Mouse (Mus musculus) erythroblast, adult 5-6 weeks (primary cell): ENCODE data around the gene Sult6b2. TPM values are rescaled to one million over a fixed set of nuclear protein-coding genes. Genes with fewer than 3 reads are reported as not detected.
A peak's percentile ranks its signal among the peaks of the same experiment; 100 is the strongest.

ENCODE experiments used
- ATAC-seq: replicated peaks from 2 replicates; pipeline ENCODE4 v1.8.0; 2016; ENCODE audit warnings: moderate number of reproducible peaks, mild to moderate bottlenecking, moderate TSS enrichment, inconsistent platforms; ENCODE audit not compliant: poor library complexity, low FRiP score, severe bottlenecking
- total RNA-seq, 2 experiments: library from RNA; stranded (forward) in 1 of 2; stranded (reverse) in 1 of 2; fragments of 150-400 nt in 1 of 2; fragments of 200-764, 138-1000 nt in 1 of 2; gene quantifications; 2 replicates each; pipeline versions ENCODE4 v1.2.3 to v1.2.4; 2015 to 2017; ENCODE audit warnings: low replicate concordance in 2 of 2

Sult6b2 gene
- total RNA-seq, 2 experiments from 2014 or later, result not detected

GRCm38 (mm10) chr6:142781286-142781685, 23.0 kb downstream of the Sult6b2 start:
- no peak for ATAC-seq

GRCm38 (mm10) chr6:142780574-142781033, 23.7 kb downstream of the Sult6b2 start:
- no peak for ATAC-seq

- no peak for ATAC-seq
Observed at GRCm38 (mm10) chr6:142779812-142780573, 24.3 kb downstream of the Sult6b2 start.

GRCm38 (mm10) chr6:142779045-142779811, 25.1 kb downstream of the Sult6b2 start:
- ATAC-seq, result no peak

GRCm38 (mm10) chr6:142776935-142777334, 27.4 kb downstream of the Sult6b2 start:
- no peak for ATAC-seq

GRCm38 (mm10) chr6:142773566-142773965, 30.7 kb downstream of the Sult6b2 start:
- ATAC-seq, result peak; percentile 24

GRCm38 (mm10) chr6:142771643-142772042, 32.7 kb downstream of the Sult6b2 start:
- ATAC-seq, result no peak

GRCm38 (mm10) chr6:142769896-142770295, 34.4 kb downstream of the Sult6b2 start:
- ATAC-seq, result no peak

- no peak for ATAC-seq
Observed at GRCm38 (mm10) chr6:142767305-142767704, 37.0 kb downstream of the Sult6b2 start.

GRCm38 (mm10) chr6:142764933-142765332, 39.4 kb downstream of the Sult6b2 start:
- ATAC-seq, result no peak

- ATAC-seq, result no peak
Observed at GRCm38 (mm10) chr6:142759633-142760032, 44.7 kb downstream of the Sult6b2 start.

GRCm38 (mm10) chr6:142758562-142758961, 45.7 kb downstream of the Sult6b2 start:
- ATAC-seq, result no peak

GRCm38 (mm10) chr6:142757976-142758375, 46.3 kb downstream of the Sult6b2 start:
- ATAC-seq, result peak; percentile 8; the same call in 1 of the 2 replicates

- ATAC-seq, result peak; percentile 82
Observed at GRCm38 (mm10) chr6:142757334-142757965, 46.9 kb downstream of the Sult6b2 start.

GRCm38 (mm10) chr6:142756507-142757333, 47.6 kb downstream of the Sult6b2 start, which contains the start of gene Cmas:
Gene Cmas, plus strand, starts transcription at chr6:142756686.
- ATAC-seq, result peak; percentile 84

GRCm38 (mm10) chr6:142752331-142753246, 51.7 kb downstream of the Sult6b2 start:
- no peak for ATAC-seq

GRCm38 (mm10) chr6:142751365-142751764, 52.9 kb downstream of the Sult6b2 start:
- no peak for ATAC-seq

- no peak for ATAC-seq
Observed at GRCm38 (mm10) chr6:142748057-142748708, 56.1 kb downstream of the Sult6b2 start.
